Comparison of ENCODE assay signal across 18 mouse cellular contexts in the genomic region with DNA sequence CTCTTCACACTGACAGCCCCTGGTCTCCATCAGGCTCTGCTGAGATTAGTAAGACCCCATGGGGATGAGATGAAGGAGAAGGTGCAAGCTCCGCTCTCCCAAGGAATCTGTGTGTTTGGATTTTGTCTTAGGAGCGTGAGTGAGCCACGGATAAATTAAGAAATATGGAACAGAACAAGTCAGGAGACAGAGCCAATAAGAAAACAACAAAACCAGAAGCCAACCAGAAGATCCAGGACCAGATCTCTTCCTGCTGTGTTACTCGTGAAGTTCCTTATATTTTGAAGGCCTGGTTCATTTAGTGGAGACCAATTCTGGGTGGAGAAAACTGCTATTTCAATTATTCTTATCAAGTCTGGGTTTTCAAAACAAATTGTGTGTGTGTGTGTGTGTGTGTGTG. TPM values are rescaled to one million over a fixed set of nuclear protein-coding genes. Genes with fewer than 3 reads are reported as not detected.
"Had no signal": no experiment of that assay in that cellular context is flagged by ENCODE, and none has a peak within 500 bp of the region (broad histone marks: within the 10 kb centered on the region; RNA-seq: fewer than 3 reads in every experiment).

No protein-coding gene starts in this region.

- H3K9me3 ChIP-seq: kidney, embryonic 15.5 days; limb, embryonic 12.5 days; liver, embryonic 13.5 days; lung, embryonic 15.5 days; midbrain, embryonic 12.5 days had no signal

- H3K27ac ChIP-seq: kidney, embryonic 15.5 days; left cerebral cortex, adult 2 months; limb, embryonic 12.5 days; liver, embryonic 13.5 days; lung, embryonic 15.5 days; macrophage; midbrain, embryonic 12.5 days had no signal

- H3K9ac ChIP-seq: kidney, embryonic 15.5 days; limb, embryonic 12.5 days; liver, embryonic 13.5 days; liver, postnatal 0 days; lung, embryonic 15.5 days; midbrain, embryonic 12.5 days had no signal

- DNase-seq: kidney, adult 2 months; kidney, postnatal 14 days; liver; liver, embryonic 13.5 days; liver, postnatal 0 days; lung, postnatal 14 days; right cerebral cortex, postnatal 25 days; thymus, adult 2 months; thymus, postnatal 25 days had no signal

- H3K4me2 ChIP-seq: kidney, embryonic 15.5 days; liver, embryonic 13.5 days; midbrain, embryonic 12.5 days had no signal

- ATAC-seq: liver, postnatal 0 days had no signal

- H3K36me3 ChIP-seq: kidney, embryonic 15.5 days; limb, embryonic 12.5 days; liver, embryonic 13.5 days; lung, embryonic 15.5 days; midbrain, embryonic 12.5 days had no signal

- H3K4me1 ChIP-seq: liver, embryonic 13.5 days; midbrain, embryonic 12.5 days had no signal

- H3K4me3 ChIP-seq: kidney, embryonic 15.5 days; left cerebral cortex, adult 2 months; limb, embryonic 12.5 days; liver, embryonic 13.5 days; lung, embryonic 15.5 days; megakaryocyte, embryonic 14.5 days; midbrain, embryonic 12.5 days had no signal

RNA-seq across cellular contexts. Expression of gene Hoxa1, which starts 6.5 kb away (rescaled TPM):
- polyA plus RNA-seq: midbrain, postnatal 0 days had no signal

RNA-seq across cellular contexts. Expression of gene Hoxa2, which starts 13.1 kb away (rescaled TPM):
- polyA plus RNA-seq: macrophage; midbrain, postnatal 0 days had no signal

RNA-seq across cellular contexts. Expression of gene 5730596B20Rik, which starts 25.7 kb away (rescaled TPM):
- polyA plus RNA-seq: liver, postnatal 0 days; macrophage; midbrain, embryonic 12.5 days; midbrain, postnatal 0 days; small intestine, adult 2 months had no signal

RNA-seq across cellular contexts. Expression of gene Hoxa4, which starts 40.0 kb away (rescaled TPM):
- polyA plus RNA-seq: midbrain, embryonic 12.5 days; midbrain, postnatal 0 days had no signal

RNA-seq across cellular contexts. Expression of gene Hoxa5, which starts 52.8 kb away (rescaled TPM):
- polyA plus RNA-seq: midbrain, embryonic 12.5 days; midbrain, postnatal 0 days had no signal
